Mouse (Mus musculus) embryo, embryonic 11.5 days (tissue): Measurements from ENCODE around the gene Mmel1.

Experiments
- DNase-seq: peaks from one replicate; pipeline ENCODE4 v3.0.0-alpha.2; 2012; ENCODE audit warnings: low read depth, low spot score

Mmel1 gene

DNA sequence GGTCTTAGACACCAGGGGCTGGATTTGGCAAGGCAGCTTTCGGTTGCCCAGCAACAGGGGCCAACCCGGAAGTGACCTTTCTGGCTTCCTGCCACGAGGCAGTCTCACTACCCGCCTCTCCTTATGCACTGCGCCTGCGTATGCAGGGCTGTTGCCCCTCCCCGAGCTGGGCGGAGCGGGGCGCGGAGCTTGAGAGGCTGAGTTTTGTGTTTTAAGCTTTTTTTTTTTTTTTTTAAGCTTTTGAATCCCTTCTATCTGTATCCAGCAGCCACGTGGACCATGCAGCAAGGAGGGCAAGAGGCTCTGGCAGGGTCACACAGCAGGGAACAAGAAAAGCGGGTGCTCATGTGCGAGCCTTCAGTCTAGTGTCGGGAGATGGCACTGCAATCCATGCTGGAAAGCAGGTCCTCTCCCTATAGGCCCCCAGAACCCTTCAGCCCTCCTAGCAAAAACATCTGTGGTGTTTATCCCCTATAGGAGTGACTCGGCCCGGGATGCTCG, 5.1 kb upstream of the Mmel1 start:
- DNase-seq: peak; percentile 89

DNA sequence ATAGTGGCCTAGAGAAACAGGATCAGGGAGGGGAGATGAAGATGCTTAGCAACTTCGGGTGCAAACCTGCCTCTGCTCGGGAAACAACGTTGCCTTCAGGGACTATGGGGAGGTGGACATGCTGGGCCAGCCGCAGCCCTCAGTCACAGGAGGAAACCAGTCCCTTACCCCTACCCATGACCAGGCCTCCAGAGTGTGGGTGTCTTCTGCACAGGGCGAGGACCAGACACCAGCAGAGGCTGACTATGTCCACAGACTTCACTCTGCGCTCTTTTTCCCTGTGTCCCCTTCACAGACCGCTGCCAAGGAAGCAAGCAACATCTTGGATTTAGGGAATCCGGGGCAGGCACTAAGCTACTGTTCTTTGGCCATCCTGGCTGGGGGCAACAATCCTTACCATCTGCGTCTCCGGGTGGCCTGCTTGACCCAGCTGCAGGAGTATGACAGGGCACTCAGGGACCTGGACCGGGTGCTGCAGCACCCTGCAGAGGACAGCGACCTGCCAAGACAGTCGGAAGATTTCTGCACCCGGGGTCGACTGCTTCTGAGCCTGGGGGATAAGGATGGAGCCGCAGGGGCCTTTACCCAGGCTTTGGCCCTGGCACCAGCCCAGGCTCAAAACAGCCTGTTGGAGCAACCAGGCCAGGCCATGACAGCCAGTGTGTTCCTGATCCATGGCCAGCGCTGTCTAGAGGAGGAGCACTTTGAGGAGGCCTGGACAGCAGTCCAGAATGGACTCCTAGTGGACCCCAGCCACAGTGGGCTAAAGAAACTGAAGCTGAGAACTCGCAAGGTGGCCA, 4.2 kb upstream of the Mmel1 start:
- DNase-seq: no peak

DNA sequence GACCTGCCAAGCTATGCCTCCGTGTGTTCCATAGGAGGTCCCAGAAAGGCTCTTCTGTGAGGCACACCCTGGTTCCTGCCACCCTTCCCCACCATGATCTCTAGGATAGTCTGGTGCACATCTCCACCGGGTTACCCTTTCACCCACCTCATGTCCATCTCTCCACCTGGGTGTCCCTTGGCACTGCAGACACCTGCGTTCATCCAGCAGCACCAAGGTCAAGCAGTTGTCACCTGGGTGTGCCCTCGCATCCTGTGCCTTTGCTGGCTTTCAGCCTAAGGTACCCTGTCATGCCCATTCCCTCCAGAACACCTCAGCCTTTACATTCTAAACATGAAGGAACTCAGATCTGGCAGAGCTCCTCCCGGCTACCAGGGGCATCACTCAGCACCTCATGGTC, 3.0 kb upstream of the Mmel1 start:
- DNase-seq: no peak

DNA sequence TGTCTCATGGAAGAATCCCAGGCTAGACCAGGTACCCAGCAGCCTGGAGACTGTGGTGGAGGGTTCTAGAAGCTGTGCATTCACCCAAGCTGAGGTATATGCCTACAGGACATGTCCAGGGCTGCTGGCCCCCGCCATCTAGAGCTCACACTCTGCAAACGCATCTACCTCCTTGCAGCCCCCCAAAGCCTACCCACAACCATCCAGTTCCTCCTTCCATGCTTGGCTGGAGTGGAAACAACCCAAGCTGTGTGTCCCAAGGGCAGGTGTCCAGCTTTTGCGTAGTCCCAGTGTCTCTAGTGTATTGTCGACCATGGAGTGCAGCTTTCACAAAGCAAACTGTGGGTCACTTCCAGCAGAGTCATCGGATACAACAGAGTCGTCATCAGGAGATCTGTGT, 2.1 kb upstream of the Mmel1 start:
- DNase-seq: no peak

DNA sequence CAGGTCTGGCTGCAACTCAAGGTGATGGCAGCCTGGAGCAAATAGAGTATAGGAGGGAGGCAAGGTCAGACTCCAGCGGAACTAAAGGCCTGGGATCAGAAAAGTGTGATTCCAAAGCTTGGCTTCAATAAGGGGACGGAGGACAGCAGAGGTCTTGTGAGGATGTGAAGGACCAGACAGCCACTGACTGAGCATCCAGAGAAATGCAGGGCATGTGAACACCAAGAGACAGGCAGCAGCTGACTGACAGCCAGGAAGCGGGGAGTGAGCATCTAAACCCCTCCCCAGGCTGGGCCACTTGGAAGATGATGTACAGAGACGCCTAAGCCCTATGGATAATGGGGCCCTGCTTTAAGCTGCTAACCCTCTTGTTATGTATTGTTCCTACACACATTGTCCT, 1.3 kb downstream of the Mmel1 start:
- no peak for DNase-seq

DNA sequence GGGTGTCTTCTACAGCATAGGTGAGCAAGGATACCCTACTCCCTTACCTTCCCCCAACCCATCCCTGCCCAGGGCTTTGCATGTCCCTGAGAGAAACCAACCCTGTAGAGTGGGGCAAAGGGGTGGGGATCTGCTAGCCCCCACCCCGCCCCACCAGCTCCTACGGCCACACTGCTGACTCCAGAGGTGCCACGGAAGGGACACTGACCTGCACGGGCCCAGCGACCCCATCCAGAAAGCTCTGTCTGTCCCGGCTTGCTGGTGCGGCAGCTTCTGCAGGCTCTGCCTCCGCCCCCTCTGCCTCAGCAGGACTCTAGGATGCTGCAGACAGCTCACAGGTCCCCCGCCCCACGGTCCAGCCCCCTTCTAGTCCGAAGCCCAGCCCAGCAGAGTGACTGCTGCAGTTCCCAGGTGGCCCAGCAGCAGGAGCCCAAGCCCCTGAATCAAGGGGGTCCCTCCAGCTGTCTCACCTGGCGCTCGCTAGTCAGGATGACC, 2.4 kb downstream of the Mmel1 start:
- no peak for DNase-seq

DNA sequence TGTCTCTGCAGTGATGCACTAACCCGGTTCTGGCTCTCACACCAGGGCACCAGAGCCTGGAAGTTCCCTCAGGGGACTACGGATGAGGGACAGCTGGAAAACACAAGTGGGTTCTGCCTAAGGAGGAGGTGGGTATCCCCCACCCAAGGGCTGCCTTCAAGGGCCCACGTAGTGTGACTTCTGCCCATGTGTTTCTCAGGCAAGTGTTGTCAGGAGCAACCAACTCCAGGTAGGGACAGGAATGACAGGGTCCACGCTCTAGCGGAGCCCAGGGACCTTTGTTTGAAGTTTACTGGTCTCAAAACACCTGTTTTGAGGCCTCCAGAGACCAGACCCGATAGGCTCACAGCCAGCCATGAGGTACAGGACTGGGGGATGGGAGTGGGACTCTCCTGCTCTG, 3.8 kb downstream of the Mmel1 start:
- no peak for DNase-seq

DNA sequence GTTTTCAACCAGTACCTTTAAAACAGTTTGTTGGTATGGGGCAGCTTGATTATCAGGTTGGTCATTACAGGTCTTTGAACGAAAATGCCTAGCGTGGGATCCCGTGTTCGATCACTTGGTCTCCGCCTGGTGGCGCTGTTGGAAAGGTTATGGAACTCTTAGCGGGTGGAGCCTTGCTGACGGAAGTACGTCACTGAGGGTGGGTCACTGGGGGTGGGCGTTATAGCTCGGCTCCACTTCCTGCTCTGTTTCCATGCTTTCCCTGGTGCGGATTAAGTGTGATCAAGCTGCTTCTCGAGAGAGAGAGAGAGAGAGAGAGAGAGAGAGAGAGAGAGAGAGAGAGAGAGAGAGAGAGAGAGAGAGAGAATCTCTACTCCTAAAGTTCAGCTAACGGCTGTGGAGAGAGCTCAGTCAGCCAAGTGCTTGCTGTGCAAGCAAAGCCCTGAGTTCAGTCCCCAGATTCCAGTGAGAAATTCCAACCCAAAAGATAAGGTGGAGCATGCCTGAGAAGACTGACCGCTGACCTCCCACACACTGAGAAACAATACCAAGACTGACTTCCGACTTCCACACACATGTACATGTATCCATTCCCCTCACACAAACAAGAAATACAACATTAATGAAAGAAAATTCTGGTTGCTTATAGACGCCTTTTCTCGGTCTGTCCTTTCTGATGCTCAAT, 8.6 kb downstream of the Mmel1 start:
- DNase-seq: peak; percentile 92

DNA sequence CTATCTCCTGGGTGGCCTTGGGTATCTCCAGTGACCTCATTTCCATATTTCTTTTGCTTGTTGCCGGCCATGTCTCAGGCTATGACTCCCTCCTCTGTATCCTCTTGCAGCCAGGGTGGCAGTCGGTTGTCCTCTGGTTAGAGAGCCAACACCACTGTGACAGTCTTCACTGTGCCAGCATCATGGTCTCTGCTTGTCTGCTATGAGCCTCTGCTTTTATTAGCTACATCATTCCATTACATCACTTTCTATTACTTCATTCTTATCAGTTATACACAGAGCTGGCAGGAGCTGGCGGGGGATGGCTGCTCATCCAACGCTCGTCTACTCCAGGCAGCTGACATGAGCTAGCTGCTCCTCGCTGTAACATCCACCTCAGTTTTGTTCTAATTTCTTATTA, 11.3 kb downstream of the Mmel1 start:
- no peak for DNase-seq

DNA sequence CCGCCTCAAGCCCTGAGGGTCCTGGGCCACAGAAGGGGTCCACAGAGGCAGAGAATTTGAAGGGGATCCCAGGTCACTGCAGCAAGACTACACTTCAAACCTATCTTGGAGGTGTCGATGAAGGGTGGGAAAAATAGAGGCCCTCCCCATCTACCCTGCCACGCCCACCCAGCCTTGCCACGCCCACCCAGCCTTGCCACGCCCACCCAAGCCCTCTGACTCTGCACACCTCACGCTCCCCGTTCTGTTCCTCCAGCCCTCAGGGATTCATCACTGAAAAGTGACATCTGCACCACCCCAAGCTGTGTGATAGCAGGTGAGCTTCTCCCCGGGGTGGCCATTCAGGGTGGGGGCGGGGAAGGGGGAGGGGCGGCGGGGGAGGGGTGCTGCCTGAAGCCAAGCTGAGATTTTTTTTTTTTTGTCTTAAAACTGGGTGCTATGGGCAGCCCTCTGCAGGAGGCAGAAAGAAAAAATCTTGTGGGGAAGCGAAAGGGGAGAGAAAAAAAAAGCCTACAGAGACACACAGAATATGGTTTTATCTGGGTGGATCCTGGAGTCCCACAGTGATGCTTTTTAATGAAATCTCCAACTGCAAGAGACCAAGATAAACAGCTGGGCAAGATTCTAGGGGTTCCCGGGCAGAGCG, 12.8 kb downstream of the Mmel1 start:
- no peak for DNase-seq

DNA sequence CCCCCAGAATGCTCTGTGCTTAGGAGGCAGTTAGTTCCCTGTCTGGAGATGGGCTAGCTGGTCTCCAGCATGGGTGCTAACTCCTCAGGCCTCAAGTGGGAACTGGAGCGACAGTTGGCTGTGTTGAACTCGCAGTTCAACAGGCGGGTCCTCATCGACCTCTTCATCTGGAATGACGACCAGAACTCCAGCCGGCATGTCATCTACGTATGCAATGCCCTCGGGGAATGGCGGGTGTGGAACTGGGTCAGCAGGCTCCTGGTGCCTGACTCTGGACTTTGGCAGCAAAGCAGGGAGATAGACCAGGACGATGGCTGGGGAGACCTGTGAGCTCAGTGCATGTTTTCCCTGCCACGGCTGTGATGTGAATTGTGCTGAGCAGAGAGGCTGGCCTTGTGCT, 16.0 kb downstream of the Mmel1 start:
- DNase-seq: no peak

DNA sequence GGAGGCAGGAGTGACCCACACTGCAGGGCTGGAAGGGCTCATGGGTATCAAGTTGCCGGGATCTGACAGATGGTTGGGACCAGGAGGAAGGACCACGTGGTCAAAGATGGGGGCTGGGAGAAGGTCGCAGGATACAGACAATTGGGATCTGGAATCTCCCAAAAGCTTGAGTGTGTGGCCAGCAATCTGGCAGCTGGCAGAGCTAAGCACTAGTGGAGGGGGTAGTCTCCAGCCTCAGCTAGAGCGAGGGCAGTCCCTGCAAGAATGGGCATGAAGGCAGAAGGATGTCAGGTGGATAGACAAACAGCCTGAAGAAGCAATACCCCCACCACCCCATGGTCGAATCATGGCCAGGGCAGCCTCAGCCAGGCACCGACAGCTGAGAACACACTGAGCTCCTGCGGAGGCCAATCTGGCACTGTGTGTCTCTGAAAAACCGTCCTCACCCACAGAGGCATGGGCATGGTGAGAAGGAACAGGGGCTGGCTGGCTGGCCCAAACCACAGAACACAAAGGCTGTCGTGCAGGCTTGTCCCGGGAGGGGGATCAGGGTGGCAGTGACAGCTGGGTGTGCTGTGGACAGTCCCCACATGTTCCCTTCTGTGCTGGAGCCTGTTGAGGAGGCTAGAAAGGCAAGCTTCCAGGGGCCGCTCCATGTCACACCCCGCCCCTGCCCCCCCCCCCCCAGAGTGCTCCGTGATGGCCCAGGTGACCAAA, 17.6 kb downstream of the Mmel1 start:
- no peak for DNase-seq

DNA sequence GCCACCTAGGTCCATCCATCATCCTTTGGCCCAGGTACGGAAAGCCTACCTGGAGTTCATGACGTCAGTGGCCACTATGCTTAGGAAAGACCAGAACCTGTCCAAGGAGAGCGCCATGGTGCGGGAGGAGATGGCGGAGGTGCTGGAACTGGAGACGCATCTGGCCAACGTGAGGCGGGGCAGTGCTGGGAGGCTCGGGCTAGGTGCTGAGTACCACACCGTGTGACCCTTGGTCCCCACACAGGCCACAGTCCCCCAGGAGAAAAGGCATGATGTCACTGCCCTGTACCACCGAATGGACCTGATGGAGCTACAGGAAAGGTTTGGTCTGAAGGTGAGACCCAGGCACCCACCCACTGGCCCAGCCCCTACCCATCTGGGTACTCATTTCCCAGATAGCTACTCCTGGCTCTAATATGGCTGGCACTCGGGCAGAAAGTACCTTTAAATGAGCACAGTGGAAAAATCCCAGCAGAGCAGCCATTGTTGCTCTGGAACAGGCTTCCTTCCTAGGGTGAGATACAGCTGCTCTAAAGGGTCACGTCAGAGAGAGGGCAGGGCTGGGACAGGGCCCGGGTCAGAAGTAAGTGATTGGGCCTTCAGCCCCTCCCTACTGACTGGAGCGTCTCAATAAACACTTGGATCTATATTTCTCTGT, 18.3 kb downstream of the Mmel1 start:
- DNase-seq: no peak

DNA sequence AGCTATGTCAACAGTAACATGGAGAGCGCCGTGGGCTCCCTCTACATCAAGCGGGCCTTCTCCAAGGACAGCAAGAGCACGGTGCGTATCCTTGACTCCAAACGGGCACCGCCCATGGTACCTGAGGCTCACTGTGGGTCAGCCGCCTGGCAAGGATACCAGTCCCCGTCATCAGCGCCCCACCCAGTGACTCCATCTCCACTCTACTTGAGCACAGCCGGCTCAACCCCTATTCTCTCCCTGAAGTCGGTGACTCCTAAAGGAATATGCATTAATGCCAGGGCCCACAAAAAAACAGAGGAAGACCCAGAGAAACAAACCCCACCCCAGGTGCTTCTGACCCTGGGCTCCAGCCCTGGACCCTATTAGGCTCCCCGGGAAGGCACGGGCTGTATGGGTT, 21.5 kb downstream of the Mmel1 start:
- DNase-seq: no peak

DNA sequence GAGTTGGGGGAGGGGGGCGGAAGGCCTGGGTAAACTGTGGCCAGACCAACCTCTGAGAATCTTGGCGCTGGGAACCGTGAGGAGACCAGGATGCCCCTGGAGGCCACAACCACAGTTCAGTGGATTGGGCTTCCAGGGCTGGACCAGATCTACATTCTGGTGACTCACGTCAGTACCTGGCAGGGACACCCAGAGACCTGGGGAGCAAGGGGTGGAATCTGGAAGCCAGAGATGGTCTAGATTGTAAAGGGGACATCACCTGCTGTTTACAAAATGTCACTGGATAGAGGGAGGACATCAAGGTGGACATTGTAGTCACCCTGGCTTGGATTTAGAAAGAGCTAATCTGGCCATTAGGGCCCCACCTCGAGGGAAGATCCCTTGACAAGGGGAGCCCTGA, 26.2 kb downstream of the Mmel1 start:
- no peak for DNase-seq

DNA sequence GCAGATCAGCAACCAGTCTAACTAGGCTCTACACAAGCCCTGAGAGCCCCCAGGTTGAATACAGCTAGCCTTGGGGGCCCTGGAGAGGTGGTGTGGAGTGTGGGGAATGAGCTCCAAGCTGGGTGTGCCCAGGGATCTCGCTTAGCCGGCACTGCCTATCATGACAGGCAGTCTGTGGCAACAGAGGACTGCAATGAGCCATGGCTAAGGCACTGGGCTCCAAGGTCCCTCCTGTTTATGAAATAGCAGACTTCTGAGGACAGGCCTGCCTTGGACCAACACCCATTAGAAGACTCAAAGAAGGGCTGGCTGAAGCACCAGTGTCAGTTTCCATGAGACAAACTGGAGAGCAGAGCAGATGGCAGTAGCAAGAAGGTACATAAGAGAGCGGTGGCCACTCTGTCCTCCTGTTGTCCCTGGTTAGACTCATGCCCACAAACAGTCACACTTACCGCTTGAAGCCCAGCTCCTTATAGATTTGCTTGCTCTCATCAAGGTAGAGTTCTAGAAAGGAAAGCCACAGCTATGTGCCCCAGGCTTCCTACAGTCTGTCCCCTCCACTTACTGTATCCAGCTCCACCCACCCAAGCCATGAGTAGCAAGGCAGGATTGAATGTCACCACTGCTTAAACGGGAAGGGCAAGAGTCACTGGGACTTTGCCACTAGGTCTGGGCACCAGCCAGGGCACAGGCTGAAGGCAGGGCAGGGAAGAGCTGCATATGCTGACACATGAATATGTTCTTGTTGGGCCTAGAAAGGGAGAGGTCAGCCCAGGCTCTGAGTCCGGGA, 28.5 kb downstream of the Mmel1 start:
- no peak for DNase-seq

DNA sequence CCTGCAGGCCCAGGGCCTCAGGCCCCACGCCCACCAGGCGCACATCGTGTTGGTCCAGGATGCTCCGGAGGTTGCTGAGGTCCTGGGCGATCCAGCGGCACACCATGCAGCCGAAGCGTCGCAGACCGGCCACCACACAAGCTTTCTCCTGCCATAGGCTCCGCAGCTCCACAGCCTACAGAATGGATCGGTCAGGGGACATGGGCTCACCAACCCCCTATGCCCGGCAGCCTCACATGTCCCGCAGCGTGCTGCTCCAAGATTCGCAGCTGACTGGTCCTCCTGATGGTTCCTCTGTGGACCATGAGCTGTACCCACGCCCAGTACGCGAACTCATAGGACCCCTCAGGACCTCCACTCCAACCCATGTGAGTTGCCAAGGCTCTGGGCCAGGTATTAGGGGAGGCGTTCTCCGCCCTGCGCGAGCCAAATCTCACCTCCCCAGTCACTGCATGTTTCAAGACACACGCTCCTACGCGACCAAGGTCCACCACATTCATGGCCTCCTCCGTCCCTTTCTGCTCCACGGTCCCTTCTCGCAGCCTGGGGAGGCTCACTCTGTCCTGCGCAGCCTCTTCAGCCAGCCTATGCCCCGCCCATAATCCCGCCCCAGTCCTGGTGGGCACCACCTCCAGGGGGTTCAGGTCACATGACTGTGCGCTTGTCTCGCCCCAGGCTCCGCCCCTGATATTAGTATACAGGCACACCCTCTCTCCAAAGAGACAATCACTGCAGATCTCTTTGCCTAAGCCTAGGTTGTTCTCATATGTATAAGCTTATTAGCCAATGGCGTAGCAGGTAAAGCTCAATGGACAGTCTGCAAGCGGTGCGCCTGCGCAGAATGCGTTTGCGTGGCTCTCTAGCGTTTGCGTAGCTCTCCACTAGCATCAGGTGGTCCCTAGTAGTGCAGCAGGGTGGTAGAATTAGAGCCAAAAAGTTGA, 29.4 kb downstream of the Mmel1 start, which contains the start of gene Fam213b:
Gene Fam213b (minus strand): TSS at position 630 of the 941 bp plus-strand sequence.
- DNase-seq: peak; percentile 88

DNA sequence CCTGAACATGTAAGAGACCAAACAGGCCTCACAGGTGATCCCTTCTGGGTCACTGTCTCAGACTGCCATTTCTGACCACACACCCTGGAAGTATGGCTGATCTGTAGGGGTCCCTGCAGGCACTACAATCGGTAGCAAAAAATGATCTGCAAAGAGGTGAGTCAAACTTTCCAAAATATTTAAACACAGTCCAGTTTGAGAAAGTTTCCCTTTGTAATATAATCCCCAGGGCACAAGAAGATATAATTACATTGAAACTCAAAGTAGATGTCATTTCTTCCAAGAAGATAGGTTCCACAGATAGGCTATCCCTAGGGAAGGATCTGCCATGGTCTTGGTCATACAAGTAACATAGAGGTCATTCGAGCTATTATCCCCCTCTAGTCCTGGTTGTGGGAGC, 33.0 kb downstream of the Mmel1 start:
- no peak for DNase-seq
